Mouse (Mus musculus): ENCODE measurements around the gene Haspin.

The Haspin gene

DNA sequence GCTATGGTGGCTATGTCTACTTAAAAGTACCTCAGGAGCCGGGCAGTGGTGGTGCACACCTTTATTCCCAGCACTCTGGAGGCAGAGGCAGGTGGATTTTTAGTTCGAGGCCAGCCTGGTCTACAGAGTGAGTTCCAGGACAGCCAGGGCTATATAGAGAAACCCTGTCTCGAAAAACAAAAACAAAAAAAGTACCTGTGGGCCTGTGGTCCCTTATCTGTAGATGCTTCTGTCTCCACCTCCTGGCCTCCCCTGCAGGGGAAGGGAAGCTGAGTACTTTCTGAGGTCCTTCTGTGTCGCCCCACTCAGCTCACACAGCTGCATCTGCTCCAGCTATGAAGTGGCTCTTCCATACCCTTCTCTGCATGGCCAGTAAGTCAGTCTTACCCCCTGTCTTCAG is 47.8 kb downstream of the Haspin start, which contains the start of gene Itgae:
Gene Itgae, plus strand, starts transcription at position 301 of the 400 bp plus-strand sequence.
- no peak for DNase-seq (ENCODE audit: low read depth, low spot score)

DNA sequence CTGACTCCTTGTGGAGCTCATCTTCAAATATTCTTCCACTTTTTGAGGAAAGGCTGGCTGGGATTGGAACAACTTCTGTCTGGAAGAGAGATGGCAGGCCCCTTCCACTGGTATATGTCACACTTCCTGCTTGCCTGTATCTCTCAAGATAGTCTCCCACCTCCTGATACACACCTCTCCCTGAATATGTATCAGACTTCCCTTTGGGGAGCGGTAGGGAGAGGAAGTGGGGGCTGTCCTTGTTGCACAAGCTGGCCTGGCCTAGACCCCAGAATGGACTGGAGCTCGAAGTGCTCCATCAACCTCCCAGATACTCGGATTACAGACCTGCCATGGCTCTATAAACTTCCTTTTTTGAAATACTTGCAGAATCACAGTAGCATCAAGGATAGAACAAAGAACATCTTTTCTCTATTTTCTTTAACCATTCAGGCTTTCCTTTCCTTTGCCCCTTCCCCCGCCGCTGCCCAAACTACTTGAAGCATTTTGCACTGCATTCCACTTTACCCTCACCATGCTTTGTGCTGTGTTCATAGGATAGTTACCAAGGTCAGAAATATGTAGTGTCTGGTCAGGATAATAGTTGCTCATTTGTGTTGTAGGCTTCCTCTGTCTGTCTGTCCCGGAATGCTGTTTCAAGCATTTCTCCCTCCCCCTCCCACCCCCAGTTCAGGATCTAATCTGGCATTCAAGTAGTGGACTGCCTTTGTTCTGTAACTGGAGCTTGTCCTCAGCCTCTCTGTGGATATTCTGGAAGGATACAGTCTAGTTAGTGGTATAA is 50.2 kb downstream of the Haspin start:
- DNase-seq (ENCODE audit: low read depth, low spot score): no peak

Data from A20 (cell line).